Mouse (Mus musculus) MEL-GATA-1-ER (cell line): ENCODE measurements at regions not wholly inside any gene's neighbourhood (a gene's known extent, or its start where the extent isn't known, plus 50 kb on each side); places are given as distances from the start of the nearest gene placed in this dataset.

Experiments
- DNase-seq: peaks from one replicate; pipeline ENCODE4 v3.0.0-alpha.2; 2012; ENCODE audit warnings: low read depth; ENCODE audit errors: extremely low read depth

- DNase-seq: no peak
These were observed 322.8 kb downstream of the Med10 start for GRCm38 (mm10) chr13:70124860-70125545.

DNA sequence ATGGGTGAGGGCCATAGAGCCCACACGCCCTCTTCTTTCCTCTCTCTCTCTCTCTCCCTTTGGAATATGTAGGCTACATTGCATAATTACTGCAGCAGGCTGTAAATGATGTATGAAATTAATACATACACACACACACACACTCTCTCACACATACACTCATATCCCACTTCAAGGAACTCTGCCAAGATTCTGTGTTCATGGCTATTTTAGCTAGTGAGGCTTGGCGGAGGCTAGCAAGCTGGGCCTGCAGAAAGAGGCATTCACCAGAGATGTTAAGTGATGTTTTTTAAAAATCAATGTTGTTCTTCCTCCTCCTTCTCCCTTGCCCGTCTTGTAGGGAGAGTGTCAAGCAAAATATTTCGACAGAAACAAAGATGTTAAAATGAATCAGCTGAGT is 325.1 kb downstream of the Med10 start:
- DNase-seq: no peak

DNA sequence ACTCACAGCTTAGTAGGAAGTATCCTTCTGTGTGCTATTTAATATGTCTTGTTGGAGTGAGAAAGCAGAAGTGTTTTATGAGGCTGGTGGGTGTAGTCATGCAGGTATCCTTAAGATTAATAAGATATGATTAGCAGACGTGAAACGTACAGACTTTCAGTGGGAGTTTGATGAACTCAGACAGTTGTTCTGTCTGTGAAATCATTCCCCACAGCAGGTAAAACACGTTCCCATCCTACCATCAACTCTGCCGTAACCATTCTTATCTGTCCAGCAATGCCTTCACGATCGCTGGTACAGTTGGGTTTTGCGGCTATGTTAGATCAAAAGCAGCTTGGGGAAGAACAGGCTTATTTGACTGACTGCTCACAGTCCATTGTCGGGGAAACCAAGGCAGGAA is 332.3 kb downstream of the Med10 start:
- DNase-seq: peak; percentile 28

GRCm38 (mm10) chr13:70136209-70136608 is 334.0 kb downstream of the Med10 start:
- DNase-seq: no peak

DNA sequence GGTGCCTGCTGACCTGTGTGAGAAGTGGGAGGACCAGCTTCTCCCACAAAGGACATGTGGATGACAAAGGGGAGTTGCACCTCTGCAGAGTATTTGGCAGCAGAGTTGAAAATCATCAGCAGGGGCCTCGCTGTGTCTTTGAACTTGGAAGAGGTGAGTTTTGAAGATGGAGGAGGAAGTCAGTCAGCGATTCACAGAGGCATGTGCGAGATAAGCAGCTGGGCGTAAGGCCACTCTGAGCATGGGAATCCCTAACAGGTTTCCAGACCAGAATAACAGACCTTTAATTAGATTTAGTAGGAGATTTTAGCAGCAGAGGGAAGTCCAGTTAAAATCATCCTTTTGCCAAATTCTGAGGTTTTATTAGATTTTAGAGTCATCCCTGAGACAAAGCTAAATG is 342.3 kb downstream of the Med10 start:
- DNase-seq: peak; percentile 43

- no peak for DNase-seq
These were observed 343.3 kb downstream of the Med10 start for GRCm38 (mm10) chr13:70145466-70145865.

DNA sequence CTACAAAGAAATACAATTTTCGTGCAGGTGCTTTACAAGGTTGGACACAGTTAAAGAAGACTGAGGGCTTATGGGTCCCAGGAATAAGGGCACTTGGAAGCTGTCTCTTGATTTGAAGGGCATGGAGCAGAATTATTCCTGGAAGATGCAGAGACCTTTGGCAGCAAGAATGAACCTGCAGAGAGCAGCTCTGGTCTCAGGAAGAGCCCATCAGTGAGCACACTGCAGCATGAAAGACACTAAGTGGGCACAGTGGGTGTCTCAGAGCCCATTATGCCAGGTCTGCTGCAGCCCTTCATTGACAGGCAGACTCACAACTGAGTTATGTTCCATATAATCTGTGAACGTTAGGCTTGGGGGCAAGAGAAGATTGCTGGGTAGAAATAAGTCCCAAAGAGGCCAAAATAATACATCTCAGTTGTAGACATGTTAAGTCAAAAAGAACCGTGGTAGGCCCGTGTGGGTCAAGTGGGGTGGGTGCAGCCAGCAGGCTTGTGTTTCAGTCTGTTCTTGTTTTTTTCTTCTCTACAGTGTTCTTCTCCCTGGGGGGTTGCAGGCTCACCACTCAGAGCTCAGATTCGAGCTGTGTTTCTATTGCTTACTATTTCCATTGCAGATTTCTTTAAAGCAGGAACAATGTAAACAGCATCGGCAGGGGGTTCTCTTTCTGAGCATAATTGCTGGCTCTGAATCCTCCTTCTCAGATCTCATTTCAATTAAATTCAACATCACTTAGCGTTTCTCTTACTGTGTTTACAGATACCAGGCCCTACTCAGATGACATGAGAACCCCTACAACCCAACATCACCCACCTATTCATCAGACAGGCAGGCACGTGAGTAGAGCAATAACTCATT is 347.1 kb downstream of the Med10 start:
- no peak for DNase-seq

DNA sequence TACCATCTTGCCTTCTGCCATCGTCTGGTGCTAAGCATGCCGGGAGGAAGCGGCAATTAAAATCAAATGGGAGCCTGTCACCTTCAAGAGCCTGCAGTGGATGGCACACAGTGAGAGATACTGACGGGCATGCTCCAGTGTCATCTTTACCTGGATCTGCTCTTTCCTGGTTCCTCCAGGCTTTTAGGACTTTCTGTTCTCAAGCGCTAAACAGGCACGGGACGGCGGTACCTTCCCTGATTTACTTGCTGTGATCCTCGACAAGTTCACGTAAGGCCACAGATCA is 347.6 kb downstream of the Med10 start:
- no peak for DNase-seq

- DNase-seq: peak; percentile 74
These were observed 350.9 kb downstream of the Med10 start for GRCm38 (mm10) chr13:70153062-70153461.

GRCm38 (mm10) chr13:70155596-70155995 is 353.4 kb downstream of the Med10 start:
- no peak for DNase-seq

DNA sequence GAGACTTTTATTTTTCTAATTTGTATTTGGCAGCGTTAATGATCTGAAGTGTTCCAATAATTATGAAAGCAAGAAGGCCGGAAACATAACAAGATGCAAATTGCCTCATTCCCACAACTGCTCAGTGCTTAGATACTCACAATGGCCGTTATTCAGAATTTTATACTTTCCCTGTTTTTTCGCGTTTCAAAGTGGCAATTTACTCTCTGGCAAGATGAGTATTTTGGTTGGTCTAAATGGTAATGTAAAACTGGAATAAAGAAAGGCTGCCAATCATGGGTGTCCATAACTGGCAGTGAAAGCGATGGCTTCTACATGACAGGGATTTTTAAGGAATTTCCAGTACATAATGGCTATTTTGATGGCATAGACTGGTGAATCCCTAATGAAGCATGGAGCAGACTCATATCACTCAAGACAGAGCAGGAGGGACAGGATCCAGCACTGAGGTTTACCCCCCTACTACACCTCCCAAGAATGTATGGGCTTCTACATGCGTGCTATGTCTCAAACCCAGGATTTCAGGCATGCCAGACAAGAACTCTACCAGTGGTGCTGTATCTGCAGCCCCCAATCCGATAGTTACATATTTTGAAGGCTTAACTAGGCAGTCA is 354.9 kb downstream of the Med10 start:
- no peak for DNase-seq

- no peak for DNase-seq
These were observed 356.9 kb downstream of the Med10 start for GRCm38 (mm10) chr13:70159065-70159464.

- DNase-seq: no peak
These were observed 357.4 kb downstream of the Med10 start for GRCm38 (mm10) chr13:70159604-70160003.

DNA sequence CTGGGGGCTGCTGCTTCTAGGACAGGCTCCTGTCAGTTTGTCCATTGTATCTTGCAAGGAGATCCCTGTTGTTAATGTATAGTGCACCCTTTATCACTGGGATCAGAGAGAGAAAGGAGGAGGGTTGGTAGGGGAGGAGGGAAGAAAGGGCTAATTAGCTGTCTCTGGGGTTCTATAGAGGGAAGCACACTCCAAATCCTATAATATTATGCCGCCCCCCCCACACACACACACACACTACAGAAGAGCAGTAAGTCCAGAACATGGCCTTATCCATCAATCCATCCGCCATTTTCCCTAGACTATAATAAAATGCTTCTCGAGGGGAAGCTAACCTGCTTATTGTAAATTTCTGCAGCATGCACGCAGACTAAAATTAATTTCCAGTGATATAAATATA is 359.9 kb downstream of the Med10 start:
- no peak for DNase-seq

GRCm38 (mm10) chr13:70165511-70166225 is 363.5 kb downstream of the Med10 start:
- no peak for DNase-seq

DNA sequence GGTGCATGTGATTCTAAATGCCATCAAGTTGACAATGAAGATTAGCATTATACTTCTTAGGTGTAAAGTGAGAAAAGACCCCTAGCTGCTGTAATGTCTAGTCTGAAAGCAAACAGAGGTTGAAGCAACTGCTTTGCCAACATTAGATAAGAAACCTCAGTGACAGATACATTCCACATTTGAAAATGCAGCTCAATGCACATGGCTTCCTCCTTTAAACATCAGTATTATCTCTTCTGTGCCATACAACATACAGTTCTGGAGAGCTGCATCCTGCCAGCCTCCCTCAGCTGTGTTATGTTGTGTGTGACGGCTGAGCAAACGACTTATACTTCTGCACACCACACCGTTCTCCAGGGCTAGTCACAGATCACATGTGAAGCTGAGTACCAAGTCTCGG is 365.6 kb downstream of the Med10 start:
- DNase-seq: peak; percentile 79

DNA sequence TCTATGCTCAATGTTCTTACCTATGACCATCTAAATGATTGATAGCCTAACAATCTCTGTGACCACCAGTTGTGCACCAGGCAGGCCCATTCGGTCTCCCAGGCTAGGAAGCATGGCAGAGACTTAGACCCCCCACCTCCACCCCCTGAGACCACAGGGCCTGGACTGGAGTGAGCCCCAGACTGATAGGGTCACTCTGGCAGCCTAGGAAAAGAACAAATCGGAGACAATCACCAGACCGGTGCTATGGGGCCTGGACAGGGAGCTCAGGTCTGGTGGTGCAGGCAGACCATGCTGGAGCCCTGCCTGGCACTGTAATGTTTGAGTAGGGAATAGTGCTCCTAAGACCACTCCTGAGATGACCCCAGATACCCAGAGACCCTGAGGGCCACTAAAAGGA is 366.7 kb downstream of the Med10 start:
- DNase-seq: no peak

GRCm38 (mm10) chr13:70177066-70177465 is 374.9 kb downstream of the Med10 start:
- no peak for DNase-seq

- no peak for DNase-seq
These were observed 375.9 kb downstream of the Med10 start for GRCm38 (mm10) chr13:70178073-70178491.

DNA sequence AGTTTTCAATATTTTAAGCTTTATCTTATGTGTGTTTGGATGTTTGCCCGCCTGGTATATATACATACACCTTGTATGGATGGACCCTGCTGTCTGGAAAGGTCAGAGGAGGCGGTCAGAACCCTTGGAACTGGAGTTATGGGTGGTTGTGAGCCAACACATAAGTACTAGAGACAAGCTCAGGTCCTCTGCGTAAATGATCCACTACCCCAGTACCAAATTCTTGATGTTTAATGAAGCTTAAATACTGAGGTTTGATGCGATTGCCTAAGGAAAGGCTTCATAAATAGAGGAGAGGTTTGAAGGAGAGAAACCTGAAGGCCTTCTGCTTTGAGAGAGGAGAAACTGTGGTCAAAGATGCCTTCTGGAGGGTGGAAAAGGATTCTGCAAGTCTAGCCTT is 388.8 kb downstream of the Med10 start:
- no peak for DNase-seq

GRCm38 (mm10) chr13:70192101-70193025 is 390.2 kb downstream of the Med10 start:
- DNase-seq: no peak
